Mouse (Mus musculus) kidney, adult 2 months (tissue): Measurements from ENCODE around the gene Dapl1.

Experiments used
- CTCF ChIP-seq: fragments of 200-500 bp; conservative IDR thresholded peaks from 2 replicates; pipeline ENCODE4 v1.5.1; 2011; ENCODE audit warnings: low read depth, mild to moderate bottlenecking, control low read depth, low read length, moderate library complexity, mixed read lengths; ENCODE audit not compliant: insufficient read depth, insufficient read length
- POLR2A ChIP-seq: fragments of 200-500 bp; IDR thresholded peaks from one replicate; pipeline ENCODE4 v1.6.1; 2011; ENCODE audit warnings: low read depth, low read length, control low read depth

DNA sequence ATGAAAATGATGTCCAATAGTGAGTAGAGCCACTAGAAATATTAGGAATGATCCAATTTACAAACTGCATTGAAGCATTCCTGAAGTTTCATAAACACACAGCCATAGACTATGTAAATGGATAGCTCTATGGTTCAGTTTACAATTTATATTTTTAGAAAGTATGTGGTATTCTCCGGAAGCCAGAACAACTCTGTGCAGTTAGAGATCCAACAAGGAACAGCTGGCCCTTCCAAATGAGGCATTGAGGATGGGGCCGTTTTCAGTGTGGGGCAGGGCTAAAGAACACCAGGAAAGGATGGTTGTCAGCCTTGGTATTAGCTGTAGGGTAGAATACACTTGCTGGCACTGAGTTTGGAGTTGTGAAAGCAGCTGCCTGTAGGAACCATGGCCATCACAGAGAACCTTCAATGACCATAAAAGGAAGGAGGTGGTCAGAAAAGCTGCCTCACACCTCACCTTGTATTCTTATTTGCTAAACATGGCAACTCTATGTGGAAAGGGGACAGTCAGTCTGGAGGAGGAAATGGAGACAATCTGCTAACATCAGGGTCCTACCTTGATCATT, 70.0 kb downstream of the Dapl1 start:
- TF ChIP-seq POLR2A, result no peak
- TF ChIP-seq CTCF, result no peak
